Mouse (Mus musculus): ENCODE data around the gene Tepsin.

DNA sequence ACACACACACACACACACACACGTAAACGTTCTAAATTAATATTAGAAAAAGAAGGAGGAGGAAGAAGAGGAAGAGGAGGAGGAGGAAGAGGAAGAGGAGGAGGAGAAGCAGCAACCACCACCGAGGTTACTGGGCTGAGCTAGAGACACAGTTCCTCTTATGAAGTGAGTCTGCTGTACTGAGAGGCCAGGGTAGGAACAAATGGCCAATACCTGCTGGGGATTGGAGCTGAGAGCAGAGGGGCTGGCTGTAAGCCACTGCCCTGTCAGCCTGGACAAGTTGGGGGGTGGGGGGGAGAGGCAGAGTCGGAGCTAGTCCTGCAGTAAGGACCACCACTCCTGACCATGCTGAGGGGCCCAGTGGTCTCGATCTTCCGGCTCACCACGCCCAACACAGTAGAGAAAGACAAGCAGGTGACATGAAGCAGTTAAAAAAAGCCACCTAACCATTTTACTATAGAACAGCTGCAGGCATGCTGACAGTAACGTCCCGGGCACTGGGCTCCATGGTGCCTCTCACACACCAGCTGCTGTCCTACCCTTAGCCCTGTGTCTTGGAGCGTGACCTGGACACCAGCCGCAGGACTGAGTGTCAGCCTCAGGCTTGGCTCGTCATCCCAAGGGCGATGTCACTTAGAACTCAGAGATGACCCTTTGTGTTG lies 34.4 kb downstream of the Tepsin start:
- TF ChIP-seq CTCF (IDR thresholded peaks at IDR 0.05; ENCODE audit: borderline replicate concordance, control insufficient read depth, extremely low read depth, insufficient read depth, low read length, poor library complexity) = no peak
- TF ChIP-seq POLR2A (IDR thresholded peaks at IDR 0.05; ENCODE audit: control insufficient read depth, extremely low read depth, insufficient read depth, low read length, poor library complexity) = no peak
